Mouse (Mus musculus): ENCODE measurements around the gene Slc39a9. TPM values are rescaled to one million over a fixed set of nuclear protein-coding genes. Genes with fewer than 3 reads are reported as not detected.

Gene Slc39a9
- polyA plus RNA-seq, 1 experiment from 2014 or later, result 22.6 TPM

- no peak overlapping the region for H3K4me3 ChIP-seq (ENCODE audit: inconsistent target)
- no peak overlapping the region for H3K27ac ChIP-seq
- 73% methylated on average over 7 of the region's 7 CpGs for WGBS (ENCODE audit: missing documents)
- no peaks in the 10 kb centered on the region for H3K79me2 ChIP-seq (ENCODE audit: inconsistent target)
- no peaks in the 10 kb centered on the region for H3K36me3 ChIP-seq (ENCODE audit: inconsistent target)
Observed at GRCm38 (mm10) chr12:80615371-80616257, 28.1 kb upstream of the Slc39a9 start.

DNA sequence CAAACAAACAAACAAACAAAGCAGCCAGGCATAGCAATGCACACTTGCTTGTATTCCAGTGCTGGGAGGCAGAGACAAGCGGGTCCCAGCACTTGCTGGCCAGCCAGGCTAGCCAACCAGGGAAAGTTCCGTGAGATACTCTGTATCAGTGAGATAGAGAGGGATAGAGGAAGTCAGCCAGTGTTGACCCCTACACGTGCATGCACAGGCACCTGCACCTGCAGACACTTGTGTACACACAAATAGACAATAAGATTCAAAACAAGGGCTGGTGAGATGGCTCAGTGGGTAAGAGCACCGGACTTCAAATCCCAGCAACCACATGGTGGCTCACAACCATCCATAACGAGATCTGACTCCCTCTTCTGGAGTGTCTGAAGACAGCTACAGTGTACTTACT is 23.2 kb upstream of the Slc39a9 start:
- Histone ChIP-seq H3K79me2 (ENCODE audit: inconsistent target) (no peaks in the 10 kb centered on the region), H3K4me3 (ENCODE audit: inconsistent target) (no peak overlapping the region), H3K36me3 (ENCODE audit: inconsistent target) (no peaks in the 10 kb centered on the region), H3K27ac (no peak overlapping the region)
- WGBS (ENCODE audit: missing documents), result 71% methylated on average over 5 of the region's 5 CpGs

GRCm38 (mm10) chr12:80631790-80632189 is 11.9 kb upstream of the Slc39a9 start:
- Histone ChIP-seq H3K27ac (no peak overlapping the region), H3K4me3 (ENCODE audit: inconsistent target) (no peak overlapping the region), H3K36me3 (ENCODE audit: inconsistent target) (peaks cover 34% of the 10 kb centered on the region), H3K79me2 (ENCODE audit: inconsistent target) (no peaks in the 10 kb centered on the region)
- 88% methylated on average over 5 of the region's 5 CpGs for WGBS (ENCODE audit: missing documents)

DNA sequence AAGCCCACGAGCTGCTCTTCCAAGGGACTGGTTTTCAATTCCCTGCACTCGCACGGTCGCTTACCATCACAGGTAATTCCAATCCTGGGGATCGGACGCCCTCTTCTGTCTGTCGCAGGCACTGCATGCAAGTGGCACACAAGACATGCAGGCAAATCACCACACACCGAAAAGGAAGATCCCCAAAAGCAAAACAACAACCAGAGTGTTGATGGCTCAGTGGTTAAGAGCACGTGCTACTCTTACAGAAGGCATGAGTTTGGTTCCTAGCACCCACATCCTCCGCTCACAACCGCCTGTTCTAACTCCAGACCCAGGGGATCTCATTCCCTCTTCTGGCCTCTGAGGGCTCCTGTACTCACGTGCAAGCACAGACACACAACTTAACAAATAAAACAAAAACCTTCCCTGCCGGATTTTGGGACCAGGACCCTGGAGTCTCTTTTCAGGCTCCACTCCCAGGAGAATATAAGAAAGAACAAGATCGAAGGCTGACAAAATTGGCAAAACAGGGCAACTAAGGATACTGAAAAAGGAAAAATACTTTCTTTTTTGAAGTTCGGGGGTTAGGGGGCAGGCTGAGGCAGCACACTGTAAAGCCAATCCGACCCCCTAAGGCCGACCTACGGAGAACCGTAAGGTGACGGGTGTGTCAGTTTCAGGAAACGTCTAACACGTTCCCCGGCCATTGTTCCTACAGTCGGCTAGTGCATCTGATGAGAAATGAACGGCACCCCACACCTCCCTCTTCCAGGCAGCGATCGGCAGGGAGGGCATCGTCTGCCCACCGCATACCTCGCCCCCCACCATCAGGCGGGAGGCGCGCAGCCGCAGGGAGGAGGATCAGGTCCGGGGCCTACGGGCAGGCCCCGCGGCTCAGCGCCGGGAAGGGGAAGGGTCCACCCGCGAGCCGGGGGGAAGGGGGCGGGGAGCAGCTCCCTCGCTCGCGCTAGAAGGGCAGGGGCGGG is 674 bp upstream of the Slc39a9 start:
- H3K27ac ChIP-seq, result peak overlapping the region; percentile 87
- H3K79me2 ChIP-seq (ENCODE audit: inconsistent target), result peaks cover 87% of the 10 kb centered on the region
- H3K36me3 ChIP-seq (ENCODE audit: inconsistent target), result peaks cover 24% of the 10 kb centered on the region
- H3K4me3 ChIP-seq (ENCODE audit: inconsistent target), result peak overlapping the region; percentile 99
- WGBS (ENCODE audit: missing documents), result 4% methylated on average over 41 of the region's 48 CpGs

DNA sequence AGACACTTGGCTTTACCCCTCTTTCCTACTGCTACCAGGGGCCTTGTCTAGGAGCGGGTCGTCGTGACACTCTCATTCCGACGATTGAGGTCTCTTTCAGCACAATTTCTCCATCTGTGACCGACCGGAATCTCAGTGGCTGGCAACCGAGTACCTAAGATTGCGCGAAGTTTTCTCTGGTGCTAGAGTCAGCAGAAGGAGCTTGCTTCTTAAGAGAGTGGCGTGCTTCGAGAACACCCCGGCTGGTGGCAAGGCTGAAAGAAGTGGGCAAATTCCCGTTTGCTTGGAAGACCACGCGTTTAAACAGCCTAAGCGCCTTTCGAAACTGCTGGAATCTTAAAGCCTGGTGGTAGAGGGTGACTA is 804 bp downstream of the Slc39a9 start:
- peaks cover 92% of the 10 kb centered on the region for H3K79me2 ChIP-seq (ENCODE audit: inconsistent target)
- H3K36me3 ChIP-seq (ENCODE audit: inconsistent target), result peaks cover 10% of the 10 kb centered on the region; the same call in 1 of the 2 replicates
- H3K27ac ChIP-seq, result peak overlapping the region; percentile 87
- peak overlapping the region; percentile 99 for H3K4me3 ChIP-seq (ENCODE audit: inconsistent target)
- WGBS (ENCODE audit: missing documents), result 5% methylated on average over 18 of the region's 18 CpGs

GRCm38 (mm10) chr12:80646377-80646776 is 2.7 kb downstream of the Slc39a9 start:
- Histone ChIP-seq H3K4me3 (ENCODE audit: inconsistent target) (no peak overlapping the region), H3K27ac (no peak overlapping the region), H3K79me2 (ENCODE audit: inconsistent target) (peaks cover 92% of the 10 kb centered on the region), H3K36me3 (ENCODE audit: inconsistent target) (no peaks in the 10 kb centered on the region)
- WGBS (ENCODE audit: missing documents), result 89% methylated on average over 3 of the region's 3 CpGs

GRCm38 (mm10) chr12:80653951-80654658 is 10.4 kb downstream of the Slc39a9 start:
- Histone ChIP-seq H3K36me3 (ENCODE audit: inconsistent target) (0 out of 2 replicates have a peak, but pooled peaks cover 3% of the 10 kb centered on the region), H3K79me2 (ENCODE audit: inconsistent target) (peaks cover 96% of the 10 kb centered on the region), H3K27ac (no peak overlapping the region), H3K4me3 (ENCODE audit: inconsistent target) (no peak overlapping the region)
- WGBS (ENCODE audit: missing documents), result 96% methylated on average over 7 of the region's 7 CpGs

- H3K27ac ChIP-seq, result no peak overlapping the region
- H3K79me2 ChIP-seq (ENCODE audit: inconsistent target), result peaks cover 96% of the 10 kb centered on the region
- no peak overlapping the region for H3K4me3 ChIP-seq (ENCODE audit: inconsistent target)
- 0 out of 2 replicates have a peak, but pooled peaks cover 3% of the 10 kb centered on the region for H3K36me3 ChIP-seq (ENCODE audit: inconsistent target)
- WGBS (ENCODE audit: missing documents), result 95% methylated on average over 3 of the region's 3 CpGs
Observed at GRCm38 (mm10) chr12:80654659-80655025, 11.0 kb downstream of the Slc39a9 start.

- Histone ChIP-seq H3K36me3 (ENCODE audit: inconsistent target) (0 out of 2 replicates have a peak, but pooled peaks cover 15% of the 10 kb centered on the region), H3K4me3 (ENCODE audit: inconsistent target) (no peak overlapping the region), H3K27ac (no peak overlapping the region), H3K79me2 (ENCODE audit: inconsistent target) (peaks cover 83% of the 10 kb centered on the region)
- 84% methylated on average over 6 of the region's 6 CpGs for WGBS (ENCODE audit: missing documents)
Observed at GRCm38 (mm10) chr12:80658661-80659060, 15.0 kb downstream of the Slc39a9 start.

GRCm38 (mm10) chr12:80662322-80662721 is 18.6 kb downstream of the Slc39a9 start:
- peaks cover 16% of the 10 kb centered on the region; the same call in 1 of the 2 replicates for H3K36me3 ChIP-seq (ENCODE audit: inconsistent target)
- 95% methylated on average over 10 of the region's 10 CpGs for WGBS (ENCODE audit: missing documents)
- no peak overlapping the region for H3K27ac ChIP-seq
- peaks cover 48% of the 10 kb centered on the region for H3K79me2 ChIP-seq (ENCODE audit: inconsistent target)
- no peak overlapping the region for H3K4me3 ChIP-seq (ENCODE audit: inconsistent target)

- Histone ChIP-seq H3K27ac (no peak overlapping the region), H3K79me2 (ENCODE audit: inconsistent target) (peaks cover 32% of the 10 kb centered on the region), H3K36me3 (ENCODE audit: inconsistent target) (peaks cover 16% of the 10 kb centered on the region; the same call in 1 of the 2 replicates), H3K4me3 (ENCODE audit: inconsistent target) (no peak overlapping the region)
- 94% methylated on average over 2 of the region's 2 CpGs for WGBS (ENCODE audit: missing documents)
Observed at GRCm38 (mm10) chr12:80663935-80664334, 20.3 kb downstream of the Slc39a9 start.

DNA sequence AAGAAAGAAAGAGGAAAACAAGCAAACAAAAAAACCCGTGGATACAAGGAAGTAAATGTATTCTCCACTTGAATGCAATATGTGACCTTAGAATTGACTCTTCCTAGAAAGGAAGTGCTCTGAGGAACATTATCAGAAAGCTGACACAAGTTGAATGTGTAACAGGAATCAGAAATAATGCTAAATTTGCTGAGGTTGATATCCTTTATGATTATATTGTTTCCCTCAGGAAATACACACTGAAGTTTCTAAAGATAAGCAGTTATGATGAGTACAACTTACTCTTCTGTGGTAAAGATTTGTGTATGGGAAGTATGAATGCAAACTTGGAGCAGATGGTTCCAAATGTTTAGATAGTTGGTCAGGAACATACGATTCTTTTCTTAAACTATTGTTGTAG is 24.7 kb downstream of the Slc39a9 start:
- peaks cover 4% of the 10 kb centered on the region; the same call in 1 of the 2 replicates for H3K36me3 ChIP-seq (ENCODE audit: inconsistent target)
- peak overlapping the region; percentile 38 for H3K27ac ChIP-seq
- H3K4me3 ChIP-seq (ENCODE audit: inconsistent target), result no peak overlapping the region
- no peaks in the 10 kb centered on the region; the same call in 1 of the 2 replicates for H3K79me2 ChIP-seq (ENCODE audit: inconsistent target)
- 58% methylated on average over 2 of the region's 2 CpGs for WGBS (ENCODE audit: missing documents)

- WGBS (ENCODE audit: missing documents), result 9% methylated on average over 3 of the region's 3 CpGs
- H3K27ac ChIP-seq, result no peak overlapping the region
Observed at GRCm38 (mm10) chr12:80673170-80673569, 29.5 kb downstream of the Slc39a9 start.

DNA sequence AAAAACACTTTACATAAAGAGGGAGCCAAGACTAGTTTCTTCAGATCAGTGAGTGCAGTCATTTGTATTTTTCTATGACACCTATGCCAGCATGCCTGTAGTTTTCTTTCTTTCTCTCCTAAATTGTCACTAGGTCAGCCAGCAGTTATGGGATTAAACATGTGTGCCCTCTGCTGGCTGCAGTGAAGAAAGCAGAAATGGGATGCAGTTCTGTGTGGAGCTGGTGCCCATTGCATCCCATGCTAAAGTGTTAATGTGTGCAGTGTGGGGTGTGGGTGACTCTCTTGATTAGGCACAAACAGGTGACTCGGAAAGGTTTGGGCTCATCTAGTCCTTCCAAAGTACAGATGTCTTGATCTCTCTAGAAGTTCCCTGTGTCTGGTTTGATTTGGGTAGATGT is 37.7 kb downstream of the Slc39a9 start:
- H3K36me3 ChIP-seq (ENCODE audit: inconsistent target), result peaks cover 27% of the 10 kb centered on the region; the same call in 1 of the 2 replicates

More at GRCm38 (mm10) chr12:80673170-80673569, 29.5 kb downstream of the Slc39a9 start:
- no peaks in the 10 kb centered on the region for H3K79me2 ChIP-seq (ENCODE audit: inconsistent target)
- H3K4me3 ChIP-seq (ENCODE audit: inconsistent target), result no peak overlapping the region
- peaks cover 27% of the 10 kb centered on the region; the same call in 1 of the 2 replicates for H3K36me3 ChIP-seq (ENCODE audit: inconsistent target)

More for the DNA sequence above, 37.7 kb downstream of the Slc39a9 start:
- H3K27ac ChIP-seq, result no peak overlapping the region
- H3K79me2 ChIP-seq (ENCODE audit: inconsistent target), result no peaks in the 10 kb centered on the region
- H3K4me3 ChIP-seq (ENCODE audit: inconsistent target), result no peak overlapping the region
- WGBS (ENCODE audit: missing documents), result 100% methylated on average over 1 of the region's 1 CpGs

Measured in macrophage (primary cell).